Mouse (Mus musculus): ENCODE measurements at regions not wholly inside any gene's neighbourhood (a gene's known extent, or its start where the extent isn't known, plus 50 kb on each side); places are given as distances from the start of the nearest gene placed in this dataset.

DNA sequence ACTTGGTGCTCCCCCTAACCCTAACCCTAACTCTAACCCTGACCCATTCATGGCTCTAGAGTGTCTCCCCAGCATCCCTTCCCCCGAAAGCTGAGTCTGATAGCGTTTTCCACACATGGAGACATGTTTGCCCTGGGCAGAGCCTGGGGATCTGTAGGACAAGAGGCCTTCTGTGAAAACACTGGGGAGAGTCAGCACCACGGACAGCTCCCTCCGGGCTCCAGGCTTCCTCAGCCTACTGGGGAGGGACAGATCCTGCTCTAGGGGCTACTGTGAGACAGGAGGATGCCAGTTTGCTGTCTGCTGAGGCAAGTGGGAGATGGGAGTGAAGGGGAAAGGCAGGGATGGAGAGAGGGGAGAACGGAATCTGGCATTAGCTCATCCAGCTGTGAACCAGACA is 111.5 kb upstream of the Igsf21 start:
- Histone ChIP-seq H3K27ac (no peak overlapping the region), H3K4me3 (no peak overlapping the region), H3K4me2 (no peak overlapping the region), H3K27me3 (peaks cover 26% of the 10 kb centered on the region), H3K9me3 (no peaks in the 10 kb centered on the region), H3K36me3 (no peaks in the 10 kb centered on the region), H3K4me1 (replicated peaks) (peaks cover 16% of the 10 kb centered on the region), H3K9ac (no peak overlapping the region)
- 5% methylated on average over 5 of the region's 5 CpGs for WGBS
- no peak for ATAC-seq (ENCODE audit: low FRiP score)

GRCm38 (mm10) chr4:140355144-140355550 is 108.6 kb upstream of the Igsf21 start:
- Histone ChIP-seq H3K36me3 (no peaks in the 10 kb centered on the region), H3K4me2 (no peak overlapping the region), H3K9ac (no peak overlapping the region), H3K9me3 (no peaks in the 10 kb centered on the region), H3K4me3 (no peak overlapping the region), H3K27me3 (peaks cover 12% of the 10 kb centered on the region; the same call in 1 of the 2 replicates), H3K27ac (peak overlapping the region; percentile 45), H3K4me1 (replicated peaks) (peaks cover 17% of the 10 kb centered on the region)
- no peak for ATAC-seq (ENCODE audit: low FRiP score)
- WGBS: 52% methylated on average over 12 of the region's 12 CpGs

- no peak overlapping the region for H3K27ac ChIP-seq
Measured at GRCm38 (mm10) chr4:140348802-140349201, 102.2 kb upstream of the Igsf21 start.

GRCm38 (mm10) chr4:140330138-140330537 is 83.6 kb upstream of the Igsf21 start:
- Histone ChIP-seq H3K9me3 (no peaks in the 10 kb centered on the region), H3K27ac (no peak overlapping the region; the same call in 1 of the 2 replicates), H3K4me1 (replicated peaks) (peaks cover 15% of the 10 kb centered on the region), H3K4me3 (no peak overlapping the region), H3K4me2 (no peak overlapping the region), H3K27me3 (peaks cover 4% of the 10 kb centered on the region; the same call in 1 of the 2 replicates), H3K9ac (no peak overlapping the region), H3K36me3 (no peaks in the 10 kb centered on the region)
- ATAC-seq (ENCODE audit: low FRiP score): no peak
- 46% methylated on average over 4 of the region's 4 CpGs for WGBS

More at GRCm38 (mm10) chr4:140348802-140349201, 102.2 kb upstream of the Igsf21 start:
- H3K4me3 ChIP-seq: no peak overlapping the region
- peaks cover 24% of the 10 kb centered on the region for H3K4me1 ChIP-seq (replicated peaks)
- H3K36me3 ChIP-seq: no peaks in the 10 kb centered on the region
- 65% methylated on average over 4 of the region's 4 CpGs for WGBS
- H3K9ac ChIP-seq: no peak overlapping the region
- H3K9me3 ChIP-seq: no peaks in the 10 kb centered on the region
- no peaks in the 10 kb centered on the region for H3K27me3 ChIP-seq
- 0 out of 2 replicates have a peak, but pooled peaks have one; percentile 13 for ATAC-seq (ENCODE audit: low FRiP score)
- no peak overlapping the region for H3K4me2 ChIP-seq

DNA sequence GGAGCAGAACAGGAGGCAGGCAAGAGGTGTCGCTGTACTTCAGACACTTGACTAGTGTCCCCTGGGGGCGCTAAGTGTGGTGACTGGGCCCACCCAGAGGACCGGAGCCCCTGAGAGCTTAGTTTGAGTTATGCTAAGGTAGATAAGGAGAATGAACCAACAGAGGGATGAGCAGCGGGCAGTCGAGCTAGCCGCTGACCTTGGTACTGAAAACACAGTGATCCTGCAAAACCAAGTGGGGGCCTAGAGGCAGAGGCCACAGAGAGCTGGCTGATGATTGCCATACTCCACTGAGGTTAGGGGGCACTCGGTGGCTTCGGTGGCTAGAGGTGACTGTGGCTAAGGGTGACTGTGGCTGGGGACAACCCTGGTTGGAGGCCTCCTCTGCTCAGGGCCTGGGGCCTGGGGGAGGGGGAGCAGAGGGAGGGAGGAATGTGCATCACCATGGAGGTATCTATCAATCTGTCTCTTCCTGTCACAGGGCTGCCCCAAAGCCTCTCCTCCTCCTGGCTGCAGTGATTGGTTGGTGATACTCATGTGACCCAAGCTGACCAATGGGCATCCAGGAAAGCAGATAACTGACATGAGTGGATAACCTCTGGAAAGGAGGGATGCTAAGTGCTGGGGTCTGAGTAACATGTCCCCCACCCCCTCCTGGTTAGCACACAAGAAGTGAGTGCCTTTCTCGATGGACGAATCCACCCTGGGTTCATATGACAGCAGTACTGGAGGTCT is 80.3 kb upstream of the Igsf21 start:
- no peak overlapping the region for H3K27ac ChIP-seq
- ATAC-seq (ENCODE audit: low FRiP score): no peak
- 28% methylated on average over 10 of the region's 10 CpGs for WGBS

GRCm38 (mm10) chr4:140325677-140326052 is 79.1 kb upstream of the Igsf21 start:
- Histone ChIP-seq H3K36me3 (no peaks in the 10 kb centered on the region), H3K27me3 (no peaks in the 10 kb centered on the region; the same call in 1 of the 2 replicates), H3K4me3 (no peak overlapping the region), H3K9me3 (peaks cover 8% of the 10 kb centered on the region; the same call in 1 of the 2 replicates), H3K27ac (no peak overlapping the region), H3K4me2 (no peak overlapping the region), H3K9ac (no peak overlapping the region), H3K4me1 (replicated peaks) (peaks cover 18% of the 10 kb centered on the region)
- WGBS: 89% methylated on average over 7 of the region's 7 CpGs
- ATAC-seq (ENCODE audit: low FRiP score): no peak

More for the DNA sequence above, 80.3 kb upstream of the Igsf21 start:
- Histone ChIP-seq H3K4me2 (no peak overlapping the region), H3K36me3 (no peaks in the 10 kb centered on the region), H3K9me3 (peaks cover 8% of the 10 kb centered on the region; the same call in 1 of the 2 replicates), H3K4me3 (no peak overlapping the region), H3K9ac (no peak overlapping the region), H3K4me1 (replicated peaks) (peaks cover 10% of the 10 kb centered on the region), H3K27me3 (no peaks in the 10 kb centered on the region; the same call in 1 of the 2 replicates)

- Histone ChIP-seq H3K4me3 (no peak overlapping the region), H3K9ac (no peak overlapping the region), H3K36me3 (no peaks in the 10 kb centered on the region), H3K27me3 (no peaks in the 10 kb centered on the region; the same call in 1 of the 2 replicates), H3K27ac (no peak overlapping the region), H3K4me1 (replicated peaks) (peaks cover 19% of the 10 kb centered on the region), H3K4me2 (no peak overlapping the region), H3K9me3 (peaks cover 8% of the 10 kb centered on the region; the same call in 1 of the 2 replicates)
- no peak for ATAC-seq (ENCODE audit: low FRiP score)
- 86% methylated on average over 8 of the region's 8 CpGs for WGBS
Measured at GRCm38 (mm10) chr4:140324971-140325676, 78.5 kb upstream of the Igsf21 start.

DNA sequence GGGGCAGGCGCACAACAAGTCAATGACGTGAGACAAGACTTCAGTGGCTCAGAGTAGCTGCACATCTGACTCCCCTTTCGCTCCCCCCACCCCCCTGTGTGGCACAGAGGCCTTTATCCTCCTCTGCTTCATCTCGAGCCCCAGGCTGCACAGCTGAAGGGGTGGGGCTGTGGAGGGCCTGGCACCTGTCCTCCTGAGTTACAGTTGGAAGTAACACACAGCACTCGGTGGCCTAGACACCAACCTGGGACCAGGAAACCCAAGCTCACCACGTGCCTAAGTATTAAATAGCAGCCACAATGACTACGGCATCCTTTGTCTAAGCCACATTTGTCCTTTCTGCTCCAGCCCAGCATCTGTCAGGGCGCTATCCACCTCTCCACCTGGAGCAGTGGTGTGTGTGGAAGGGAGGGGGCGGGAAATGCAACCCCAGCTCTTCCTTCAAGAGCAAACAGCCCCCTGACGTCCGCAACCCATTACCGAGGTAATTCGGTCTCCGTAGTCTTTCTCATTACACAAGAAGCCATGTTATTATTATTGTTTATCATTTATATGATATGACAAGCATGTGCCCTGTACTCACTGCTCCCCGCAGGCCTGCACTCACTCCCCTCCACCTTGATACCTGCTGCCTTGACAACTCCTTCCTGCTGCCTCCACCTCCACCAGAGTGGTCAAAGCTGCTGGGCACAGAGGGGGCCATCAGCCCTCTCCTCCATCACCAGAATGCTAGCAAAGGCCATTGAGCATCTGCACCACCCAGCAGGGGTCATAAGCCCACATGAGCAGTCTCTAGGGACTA is 73.7 kb upstream of the Igsf21 start:
- Histone ChIP-seq H3K4me3 (no peak overlapping the region), H3K4me2 (no peak overlapping the region), H3K36me3 (no peaks in the 10 kb centered on the region), H3K9me3 (peaks cover 8% of the 10 kb centered on the region; the same call in 1 of the 2 replicates), H3K27ac (peak overlapping the region; percentile 53), H3K9ac (no peak overlapping the region), H3K4me1 (replicated peaks) (peaks cover 36% of the 10 kb centered on the region), H3K27me3 (no peaks in the 10 kb centered on the region)
- 66% methylated on average over 15 of the region's 15 CpGs for WGBS
- peak; percentile 63 for ATAC-seq (ENCODE audit: low FRiP score)

- Histone ChIP-seq H3K4me2 (no peak overlapping the region), H3K27ac (peak overlapping the region; percentile 52; the same call in 1 of the 2 replicates), H3K4me1 (replicated peaks) (peaks cover 32% of the 10 kb centered on the region), H3K9me3 (no peaks in the 10 kb centered on the region; the same call in 1 of the 2 replicates), H3K4me3 (no peak overlapping the region), H3K27me3 (no peaks in the 10 kb centered on the region), H3K36me3 (no peaks in the 10 kb centered on the region), H3K9ac (no peak overlapping the region)
- 42% methylated on average over 16 of the region's 16 CpGs for WGBS
- ATAC-seq (ENCODE audit: low FRiP score): no peak
Measured at GRCm38 (mm10) chr4:140312635-140313034, 66.1 kb upstream of the Igsf21 start.

GRCm38 (mm10) chr4:140307481-140307880 is 60.9 kb upstream of the Igsf21 start:
- ATAC-seq (ENCODE audit: low FRiP score): no peak
- H3K9ac ChIP-seq: no peak overlapping the region
- WGBS: 80% methylated on average over 8 of the region's 8 CpGs
- H3K27ac ChIP-seq: no peak overlapping the region
- no peak overlapping the region for H3K4me3 ChIP-seq
- 0 out of 2 replicates have a peak, but pooled peaks cover 2% of the 10 kb centered on the region for H3K27me3 ChIP-seq
- no peak overlapping the region for H3K4me2 ChIP-seq
- H3K9me3 ChIP-seq: no peaks in the 10 kb centered on the region
- no peaks in the 10 kb centered on the region for H3K36me3 ChIP-seq
- peaks cover 15% of the 10 kb centered on the region for H3K4me1 ChIP-seq (replicated peaks)

DNA sequence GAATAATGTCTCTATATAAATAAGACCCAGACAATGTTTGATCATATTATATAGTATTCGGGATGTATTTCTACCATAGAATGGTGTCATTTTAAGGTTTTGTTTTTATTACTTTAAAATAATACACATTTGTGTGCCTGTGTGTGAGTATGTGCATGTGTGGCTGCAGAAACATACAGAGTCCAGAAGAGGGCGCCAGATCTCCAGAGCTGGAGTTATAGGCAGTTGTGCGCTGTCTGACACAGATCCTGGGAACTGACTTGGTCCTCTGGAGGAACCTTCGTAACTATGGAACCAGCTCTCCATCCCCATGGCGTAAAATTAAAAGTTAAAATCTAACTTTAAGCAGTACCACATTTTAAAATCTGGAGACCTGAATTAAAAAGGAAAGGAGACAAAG is 58.4 kb upstream of the Igsf21 start:
- Histone ChIP-seq H3K4me2 (no peak overlapping the region), H3K9me3 (no peaks in the 10 kb centered on the region), H3K27ac (no peak overlapping the region), H3K9ac (no peak overlapping the region), H3K4me1 (replicated peaks) (peaks cover 13% of the 10 kb centered on the region), H3K4me3 (no peak overlapping the region), H3K36me3 (no peaks in the 10 kb centered on the region), H3K27me3 (0 out of 2 replicates have a peak, but pooled peaks cover 7% of the 10 kb centered on the region)
- no peak for ATAC-seq (ENCODE audit: low FRiP score)
- WGBS: 88% methylated on average over 5 of the region's 5 CpGs

DNA sequence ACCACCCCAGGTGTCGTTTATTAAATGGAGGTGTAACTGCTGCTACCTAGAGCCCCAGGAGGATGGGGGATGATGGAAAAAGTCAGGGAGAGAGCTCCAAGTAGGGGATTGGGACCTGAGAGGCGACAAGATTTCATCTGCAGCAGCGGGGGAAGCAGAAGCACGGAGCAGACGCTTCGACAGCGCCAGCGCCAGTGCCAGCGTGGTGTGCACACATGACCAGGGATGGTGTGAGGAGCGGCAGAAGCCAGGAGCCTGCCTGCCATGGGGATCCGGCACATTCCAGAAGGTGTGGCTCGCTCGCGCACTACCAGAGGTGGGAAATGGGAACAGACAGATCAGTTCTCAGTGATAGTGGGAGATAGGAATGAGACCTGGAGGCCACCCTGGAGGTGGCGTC is 55.1 kb upstream of the Igsf21 start:
- 85% methylated on average over 15 of the region's 15 CpGs for WGBS

More for the DNA sequence above, 55.1 kb upstream of the Igsf21 start:
- Histone ChIP-seq H3K4me3 (no peak overlapping the region), H3K27ac (no peak overlapping the region), H3K9me3 (no peaks in the 10 kb centered on the region), H3K4me1 (replicated peaks) (peaks cover 11% of the 10 kb centered on the region; the same call in 1 of the 2 replicates), H3K9ac (no peak overlapping the region), H3K4me2 (no peak overlapping the region), H3K36me3 (no peaks in the 10 kb centered on the region), H3K27me3 (0 out of 2 replicates have a peak, but pooled peaks cover 7% of the 10 kb centered on the region)
- no peak for ATAC-seq (ENCODE audit: low FRiP score)
